Mouse (Mus musculus): Measurements from ENCODE around the gene Mup19.

DNA sequence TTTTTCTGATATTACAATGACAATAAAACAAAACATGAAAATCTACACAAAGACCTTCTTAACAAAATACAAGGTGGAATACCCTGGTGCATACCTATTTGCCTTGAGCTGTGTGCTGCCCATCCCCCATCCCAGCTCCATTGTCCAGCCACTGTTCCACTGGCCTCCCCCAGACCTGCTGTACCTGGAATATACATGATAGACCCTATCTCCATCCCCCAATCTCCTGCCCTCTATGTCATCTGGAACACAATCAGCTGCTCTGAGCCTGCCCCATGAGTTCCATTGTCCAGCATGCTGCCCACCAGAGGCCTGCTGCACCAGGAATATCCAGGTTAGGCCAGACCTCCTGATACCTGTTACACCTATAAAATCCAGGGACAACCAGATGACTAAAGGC lies 31.4 kb upstream of the Mup19 start:
- TF ChIP-seq CTCF (IDR thresholded peaks at IDR 0.05; ENCODE audit: low read depth): no peak
- no peak for TF ChIP-seq EP300 (IDR thresholded peaks at IDR 0.05; ENCODE audit: low read depth)

All from liver, postnatal 0 days (tissue).